Mouse (Mus musculus) neural tube, embryonic 15.5 days (tissue): ENCODE measurements around the gene Ndufb4. TPM values are rescaled to one million over a fixed set of nuclear protein-coding genes. Genes with fewer than 3 reads are reported as not detected.

ENCODE experiments used
- ATAC-seq: fragments of 200-750 bp; cut with Nextera tagmentation; 2 replicates; pipeline ENCODE4 v1.8.0; 2017; ENCODE audit warnings: mild to moderate bottlenecking, moderate TSS enrichment, moderate library complexity; ENCODE audit not compliant: low FRiP score
- H3K27ac ChIP-seq: fragments of 300-500 bp; sonication (generic); replicated peaks from 2 replicates; pipeline ENCODE4 v1.5.1; 2015; ENCODE audit warnings: mild to moderate bottlenecking, inconsistent platforms
- H3K27me3 ChIP-seq: fragments of 300-500 bp; sonication (generic); replicated peaks from 2 replicates; pipeline ENCODE4 v1.6.1; 2015; ENCODE audit warnings: inconsistent platforms
- H3K36me3 ChIP-seq: fragments of 300-500 bp; sonication (generic); 2 replicates; pipeline ENCODE4 v1.6.1; 2015; ENCODE audit warnings: inconsistent platforms
- H3K4me1 ChIP-seq: fragments of 300-500 bp; sonication (generic); 2 replicates; pipeline ENCODE4 v1.6.1; 2015; ENCODE audit warnings: inconsistent platforms
- H3K4me2 ChIP-seq: fragments of 300-500 bp; sonication (generic); 2 replicates; pipeline ENCODE4 v1.6.1; 2015; ENCODE audit warnings: inconsistent platforms, mild to moderate bottlenecking, moderate library complexity
- H3K4me3 ChIP-seq: fragments of 300-500 bp; sonication (generic); replicated peaks from 2 replicates; pipeline ENCODE4 v1.5.1; 2015; ENCODE audit warnings: mild to moderate bottlenecking, inconsistent platforms
- H3K9ac ChIP-seq: fragments of 300-500 bp; sonication (generic); replicated peaks from 2 replicates; pipeline ENCODE4 v1.6.1; 2015; ENCODE audit warnings: mild to moderate bottlenecking, inconsistent platforms
- H3K9me3 ChIP-seq: fragments of 300-500 bp; sonication (generic); replicated peaks from 2 replicates; pipeline ENCODE4 v1.6.1; 2016; ENCODE audit warnings: inconsistent platforms
- WGBS: fragments of 180-500 bp; shearing (Covaris S2); methylation state at CpG from one replicate; pipeline ENCODE4 v1.1.7; 2015; ENCODE audit warnings: mixed read lengths; 5-methylcytosine and 5-hydroxymethylcytosine counted together
- polyA plus RNA-seq: library from polyadenylated mRNA; unstranded; fragments of >200 nt; fragmentation: Nextera tagmentation; extraction: Ambion mirVana; gene quantifications from 2 replicates; pipeline ENCODE4 v1.2.1, GENCODE M21; 2015

Gene Ndufb4
- polyA plus RNA-seq, 1 experiment from 2014 or later = 69.7 TPM

- WGBS = 28% methylated on average over 17 of the region's 17 CpGs
- Histone ChIP-seq H3K27ac (peak overlapping the region; percentile 45; the same call in 1 of the 2 replicates), H3K4me3 (peak overlapping the region; percentile 19; the same call in 1 of the 2 replicates), H3K27me3 (no peaks in the 10 kb centered on the region), H3K9me3 (no peaks in the 10 kb centered on the region), H3K9ac (peak overlapping the region; percentile 30; the same call in 1 of the 2 replicates), H3K4me1 (peaks cover 17% of the 10 kb centered on the region), H3K4me2 (peak overlapping the region; percentile 49), H3K36me3 (no peaks in the 10 kb centered on the region)
- ATAC-seq = peak; percentile 91
These were observed 21.9 kb upstream of the Ndufb4 start for GRCm38 (mm10) chr16:37676024-37676676.

GRCm38 (mm10) chr16:37675326-37675725, 21.1 kb upstream of the Ndufb4 start:
- no peak overlapping the region for H3K4me2 ChIP-seq
- no peaks in the 10 kb centered on the region for H3K27me3 ChIP-seq
- no peak overlapping the region for H3K9ac ChIP-seq
- H3K27ac ChIP-seq = no peak overlapping the region
- peaks cover 17% of the 10 kb centered on the region for H3K4me1 ChIP-seq
- WGBS = 91% methylated on average over 5 of the region's 5 CpGs
- no peaks in the 10 kb centered on the region for H3K36me3 ChIP-seq
- no peaks in the 10 kb centered on the region for H3K9me3 ChIP-seq
- H3K4me3 ChIP-seq = no peak overlapping the region
- no peak for ATAC-seq

GRCm38 (mm10) chr16:37670666-37671283, 16.5 kb upstream of the Ndufb4 start:
- Histone ChIP-seq H3K27me3 (no peaks in the 10 kb centered on the region), H3K4me3 (no peak overlapping the region), H3K9me3 (no peaks in the 10 kb centered on the region), H3K4me2 (no peak overlapping the region), H3K9ac (no peak overlapping the region), H3K36me3 (no peaks in the 10 kb centered on the region), H3K27ac (no peak overlapping the region), H3K4me1 (peaks cover under 1% of the 10 kb centered on the region; the same call in 1 of the 2 replicates)
- WGBS = 37% methylated on average over 4 of the region's 4 CpGs
- ATAC-seq = no peak

GRCm38 (mm10) chr16:37665394-37665935, 11.2 kb upstream of the Ndufb4 start:
- Histone ChIP-seq H3K9me3 (no peaks in the 10 kb centered on the region), H3K27ac (no peak overlapping the region), H3K4me3 (no peak overlapping the region), H3K4me2 (no peak overlapping the region), H3K27me3 (no peaks in the 10 kb centered on the region), H3K36me3 (no peaks in the 10 kb centered on the region), H3K4me1 (no peaks in the 10 kb centered on the region), H3K9ac (no peak overlapping the region)
- 83% methylated on average over 5 of the region's 5 CpGs for WGBS
- no peak for ATAC-seq

- 53% methylated on average over 9 of the region's 9 CpGs for WGBS
- Histone ChIP-seq H3K36me3 (no peaks in the 10 kb centered on the region), H3K27ac (peak overlapping the region; percentile 46)
These were observed 9.6 kb upstream of the Ndufb4 start for GRCm38 (mm10) chr16:37663643-37664459.

GRCm38 (mm10) chr16:37656796-37657195, 2.5 kb upstream of the Ndufb4 start:
- WGBS = 31% methylated on average over 7 of the region's 7 CpGs
- Histone ChIP-seq H3K4me3 (no peak overlapping the region), H3K36me3 (no peaks in the 10 kb centered on the region), H3K9me3 (no peaks in the 10 kb centered on the region), H3K4me2 (no peak overlapping the region), H3K4me1 (peaks cover 27% of the 10 kb centered on the region), H3K9ac (no peak overlapping the region), H3K27me3 (no peaks in the 10 kb centered on the region), H3K27ac (no peak overlapping the region)
- ATAC-seq = no peak

More at GRCm38 (mm10) chr16:37663643-37664459, 9.6 kb upstream of the Ndufb4 start:
- Histone ChIP-seq H3K27me3 (no peaks in the 10 kb centered on the region), H3K4me2 (no peak overlapping the region), H3K9me3 (no peaks in the 10 kb centered on the region), H3K9ac (no peak overlapping the region), H3K4me3 (no peak overlapping the region), H3K4me1 (no peaks in the 10 kb centered on the region)
- peak; percentile 61; the same call in 1 of the 2 replicates for ATAC-seq

- Histone ChIP-seq H3K9me3 (no peaks in the 10 kb centered on the region), H3K27ac (no peak overlapping the region), H3K36me3 (no peaks in the 10 kb centered on the region), H3K4me1 (peaks cover 27% of the 10 kb centered on the region), H3K9ac (no peak overlapping the region), H3K4me2 (no peak overlapping the region), H3K4me3 (no peak overlapping the region), H3K27me3 (no peaks in the 10 kb centered on the region)
- no peak for ATAC-seq
- WGBS = 9% methylated on average over 4 of the region's 4 CpGs
These were observed 1.6 kb upstream of the Ndufb4 start for GRCm38 (mm10) chr16:37655756-37656347.

- peak overlapping the region; percentile 80 for H3K4me3 ChIP-seq
- H3K36me3 ChIP-seq = no peaks in the 10 kb centered on the region
- no peaks in the 10 kb centered on the region for H3K9me3 ChIP-seq
- peak overlapping the region; percentile 58 for H3K4me2 ChIP-seq
- no peaks in the 10 kb centered on the region for H3K27me3 ChIP-seq
- H3K27ac ChIP-seq = peak overlapping the region; percentile 86
- peaks cover 29% of the 10 kb centered on the region for H3K4me1 ChIP-seq
- H3K9ac ChIP-seq = no peak overlapping the region
- 56% methylated on average over 4 of the region's 4 CpGs for WGBS
- 0 out of 2 replicates have a peak, but pooled peaks have one; percentile 2 for ATAC-seq
These were observed 690 bp upstream of the Ndufb4 start for GRCm38 (mm10) chr16:37654831-37655455.

GRCm38 (mm10) chr16:37653058-37653457, 1.2 kb downstream of the Ndufb4 start:
- H3K9ac ChIP-seq = peak overlapping the region; percentile 89
- no peaks in the 10 kb centered on the region for H3K9me3 ChIP-seq
- H3K36me3 ChIP-seq = peaks cover 3% of the 10 kb centered on the region; the same call in 1 of the 2 replicates

GRCm38 (mm10) chr16:37652654-37653053, 1.6 kb downstream of the Ndufb4 start:
- no peak for ATAC-seq
- peak overlapping the region; percentile 89; the same call in 1 of the 2 replicates for H3K9ac ChIP-seq

More at GRCm38 (mm10) chr16:37653058-37653457, 1.2 kb downstream of the Ndufb4 start:
- 90% methylated on average over 1 of the region's 1 CpGs for WGBS
- Histone ChIP-seq H3K27ac (0 out of 2 replicates have a peak overlapping the region, but pooled peaks have one; percentile 18), H3K4me1 (peaks cover 29% of the 10 kb centered on the region), H3K27me3 (no peaks in the 10 kb centered on the region), H3K4me3 (peak overlapping the region; percentile 80), H3K4me2 (peak overlapping the region; percentile 67)
- no peak for ATAC-seq

More at GRCm38 (mm10) chr16:37652654-37653053, 1.6 kb downstream of the Ndufb4 start:
- Histone ChIP-seq H3K36me3 (peaks cover 7% of the 10 kb centered on the region; the same call in 1 of the 2 replicates), H3K4me1 (peaks cover 29% of the 10 kb centered on the region), H3K27ac (0 out of 2 replicates have a peak overlapping the region, but pooled peaks have one; percentile 18), H3K4me2 (peak overlapping the region; percentile 67), H3K9me3 (no peaks in the 10 kb centered on the region), H3K4me3 (peak overlapping the region; percentile 80; the same call in 1 of the 2 replicates), H3K27me3 (no peaks in the 10 kb centered on the region)
- 82% methylated on average over 5 of the region's 5 CpGs for WGBS
